Mouse (Mus musculus) liver, postnatal 0 days (tissue): ENCODE measurements around the gene Sdc3.

ENCODE experiments used
- CTCF ChIP-seq: sonication (generic); IDR thresholded peaks from 2 replicates; pipeline ENCODE4 v1.5.1; 2016; ENCODE audit warnings: antibody characterized with exemption, low read depth
- EP300 ChIP-seq: IDR thresholded peaks from 2 replicates; pipeline ENCODE4 v1.6.1; 2016; ENCODE audit warnings: antibody characterized with exemption, low read depth, mild to moderate bottlenecking

DNA sequence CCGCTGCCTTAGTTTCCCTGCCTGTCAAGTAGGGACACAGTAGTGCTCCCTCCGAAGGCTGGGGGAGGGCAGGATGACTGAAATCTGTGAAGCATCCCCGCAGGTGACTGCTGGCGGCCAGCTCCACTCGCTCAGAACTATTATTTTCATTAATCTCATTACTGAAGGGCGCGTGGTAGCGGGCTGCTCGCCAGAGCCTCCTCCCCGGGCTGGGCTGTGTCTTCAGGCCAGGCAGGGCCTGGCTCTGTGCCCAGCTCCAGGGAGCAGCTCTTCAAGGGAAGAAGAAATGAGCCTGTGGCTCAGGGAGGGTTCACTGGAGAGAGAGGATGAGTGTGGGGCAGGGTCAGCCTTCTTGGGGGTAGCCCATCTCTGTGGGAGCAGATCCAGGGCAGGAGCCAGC is 82.3 kb downstream of the Sdc3 start:
- no peak for TF ChIP-seq EP300
- TF ChIP-seq CTCF: no peak
